Mouse (Mus musculus) brain, embryonic 14.5 days (tissue): ENCODE results near the gene Cenpa. TPM values are rescaled to one million over a fixed set of nuclear protein-coding genes. Genes with fewer than 3 reads are reported as not detected.

Experiments
- DNase-seq: peaks from one replicate; pipeline ENCODE4 v3.0.0-alpha.2; 2011; ENCODE audit warnings: low read depth
- CTCF ChIP-seq: fragments of 200-500 bp; IDR thresholded peaks from 2 replicates; pipeline ENCODE4 v1.5.1; 2012; ENCODE audit warnings: inconsistent platforms, mild to moderate bottlenecking, moderate library complexity, borderline replicate concordance; ENCODE audit not compliant: insufficient read depth, insufficient read length; ENCODE audit errors: extremely low read depth
- POLR2A ChIP-seq: fragments of 200-500 bp; IDR thresholded peaks from 2 replicates; pipeline ENCODE4 v1.6.1; 2012; ENCODE audit warnings: mild to moderate bottlenecking, inconsistent platforms, borderline replicate concordance; ENCODE audit not compliant: poor library complexity, insufficient read depth, insufficient read length, severe bottlenecking; ENCODE audit errors: extremely low read depth
- polyA plus RNA-seq: library from polyadenylated mRNA; depleted of rRNA; stranded (reverse); fragments of >200 nt; gene quantifications from 2 replicates; pipeline ENCODE4 v1.2.3, GENCODE M21; 2012; rRNA removed

The Cenpa gene
- 55.9 and 105 TPM in 2 replicates for polyA plus RNA-seq

DNA sequence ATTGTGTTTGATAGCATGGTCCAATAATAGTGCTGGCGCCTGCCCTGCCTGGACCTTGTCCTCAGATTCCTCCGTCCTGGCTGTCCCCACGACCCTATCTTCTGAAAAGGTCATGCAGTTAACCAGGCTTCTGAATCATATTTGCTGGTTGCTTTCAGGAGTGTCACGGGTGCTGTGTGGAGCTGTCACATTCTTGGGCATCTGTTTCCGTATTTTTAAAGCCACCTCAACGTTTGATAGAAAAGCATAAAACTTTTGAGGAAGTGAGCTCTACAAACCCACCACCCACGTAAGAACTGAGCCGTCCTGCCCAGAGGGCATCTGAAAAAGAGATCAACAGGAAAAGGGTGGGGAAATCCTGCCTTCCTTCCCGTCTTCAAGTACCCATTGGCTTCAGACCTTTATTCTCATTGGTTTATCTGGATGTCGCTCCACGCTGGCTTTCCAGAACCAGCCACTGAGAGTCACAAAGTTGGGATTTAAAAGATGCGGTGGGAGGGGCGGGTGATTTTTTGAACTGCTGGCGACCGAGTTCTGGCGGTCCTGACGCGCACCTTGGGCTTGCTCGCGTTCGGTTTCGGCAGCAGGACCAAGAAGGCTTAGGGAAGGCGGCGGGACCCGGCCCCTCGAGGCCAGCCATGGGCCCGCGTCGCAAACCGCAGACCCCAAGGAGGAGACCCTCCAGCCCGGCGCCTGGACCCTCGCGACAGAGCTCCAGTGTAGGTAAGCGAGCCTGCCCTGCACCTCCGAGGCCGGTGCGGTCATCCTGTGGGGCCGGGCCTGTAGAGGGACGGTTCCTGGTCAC, at the start of gene Cenpa:
Gene Cenpa, plus strand, starts transcription at position 387 of the 805 bp plus-strand sequence.
- TF ChIP-seq CTCF, result no peak
- TF ChIP-seq POLR2A, result peak; percentile 30; the same call in 1 of the 2 replicates

DNA sequence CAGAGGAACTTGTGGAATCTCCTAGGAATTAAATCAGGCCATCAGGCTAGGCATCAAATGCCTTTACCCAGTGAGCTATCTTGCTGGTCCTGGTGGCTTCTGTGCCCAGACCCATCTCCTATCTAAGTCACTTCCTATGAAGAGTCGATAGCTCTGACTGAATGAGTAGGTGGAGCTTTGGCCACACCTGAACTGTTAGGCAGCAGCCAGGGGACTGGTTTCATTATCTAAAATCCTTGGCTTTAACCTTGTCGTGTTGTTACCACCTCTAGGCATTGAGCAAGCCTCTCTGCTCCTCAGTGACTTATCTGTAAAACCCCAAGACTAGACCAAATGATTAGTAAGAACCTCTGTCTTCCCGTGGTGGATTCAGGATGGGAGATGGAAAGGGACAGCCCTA, 49.2 kb upstream of the Cenpa start:
- no peak for DNase-seq
- no peak for TF ChIP-seq POLR2A

More for the DNA sequence above, at the start of gene Cenpa:
- DNase-seq, result peak; percentile 98

DNA sequence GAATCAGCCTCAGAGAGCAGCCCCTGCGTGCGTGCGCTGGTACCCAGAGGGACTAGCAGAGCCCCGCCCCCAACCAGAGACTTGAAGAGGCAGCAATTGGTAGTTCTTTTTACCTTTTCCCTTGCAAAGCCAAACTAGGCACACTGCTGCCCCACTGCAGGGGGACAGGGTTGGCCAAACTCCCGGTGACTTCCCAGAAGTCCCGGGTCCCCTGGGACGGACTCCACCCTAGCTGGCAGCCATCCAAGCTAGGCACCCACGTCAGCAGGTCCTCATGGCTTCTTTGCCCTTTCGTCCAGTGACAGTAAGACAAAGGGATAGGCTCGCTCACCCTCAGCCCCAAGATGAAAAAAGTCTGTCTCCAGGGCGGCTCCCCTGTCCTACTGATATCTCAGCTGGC, 48.7 kb upstream of the Cenpa start:
- TF ChIP-seq POLR2A (no peak), CTCF (no peak)
- DNase-seq, result no peak

DNA sequence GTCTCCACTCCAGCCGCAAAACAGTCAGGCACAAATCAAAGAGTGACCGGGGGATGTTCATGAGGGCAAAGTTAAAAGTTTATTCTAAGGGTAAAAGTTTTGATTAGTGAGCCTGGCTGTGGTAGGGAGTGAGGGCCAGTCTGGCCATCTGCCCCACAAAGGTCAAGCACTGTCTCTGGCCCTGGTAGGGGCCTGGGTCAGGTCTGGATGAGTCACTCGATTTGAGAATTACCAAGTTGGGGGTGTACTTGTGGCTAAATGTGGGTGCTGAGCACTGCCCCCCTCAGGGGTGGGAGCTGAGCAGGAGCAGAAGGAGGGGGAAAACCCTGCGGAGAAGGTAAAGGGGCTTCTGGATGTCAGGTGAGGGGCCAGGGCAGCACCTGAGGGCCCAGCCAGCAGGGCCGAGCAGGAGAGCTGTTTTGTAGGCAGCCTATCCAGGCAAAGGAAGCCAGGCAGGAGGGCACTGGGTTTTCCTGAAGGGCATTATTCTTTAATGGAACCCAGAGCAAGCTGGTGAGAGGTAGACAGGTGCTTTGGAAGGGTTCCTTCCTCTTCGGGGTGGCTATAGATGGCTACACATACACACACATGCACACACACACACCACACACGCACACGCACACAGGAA, 48.1 kb upstream of the Cenpa start:
- no peak for DNase-seq
- TF ChIP-seq CTCF (no peak), POLR2A (no peak)

DNA sequence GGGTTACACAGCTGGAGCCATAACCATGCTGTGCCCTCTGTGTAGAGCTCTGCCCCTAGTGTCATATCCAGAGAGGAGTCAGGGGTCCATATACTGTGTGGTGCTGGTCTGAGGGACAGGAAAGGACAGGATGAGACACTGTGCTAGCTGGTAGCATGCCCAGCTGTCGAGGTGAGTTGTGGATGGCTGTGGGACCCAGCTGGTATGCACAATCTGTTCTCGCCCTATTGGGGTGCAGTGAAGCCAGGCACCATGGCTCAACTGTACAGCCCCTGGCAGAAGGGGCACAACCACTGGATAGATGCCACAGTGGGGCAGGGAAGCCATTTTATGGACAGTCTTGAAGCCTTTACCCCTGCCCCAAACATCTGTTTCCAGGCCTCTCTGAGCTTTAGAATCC, 47.4 kb upstream of the Cenpa start:
- no peak for DNase-seq
- no peak for TF ChIP-seq POLR2A
- no peak for TF ChIP-seq CTCF

DNA sequence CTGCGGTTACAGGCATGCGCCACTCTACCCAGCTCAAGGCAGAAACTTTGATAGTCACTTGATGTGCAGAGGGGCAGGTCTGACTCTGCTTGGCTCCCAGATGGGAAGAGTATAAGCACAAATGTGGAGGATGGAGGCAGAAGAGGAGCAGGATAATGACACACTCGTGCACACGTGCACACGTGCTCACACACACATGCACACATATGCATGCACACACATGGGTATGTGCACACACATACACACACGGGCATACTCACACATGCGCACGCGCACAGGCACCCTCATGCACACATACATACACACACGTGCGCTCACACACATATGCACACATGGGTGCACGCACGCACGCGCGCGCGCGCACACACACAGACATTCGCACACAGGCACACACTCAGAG, 46.0 kb upstream of the Cenpa start:
- no peak for TF ChIP-seq CTCF
- no peak for TF ChIP-seq POLR2A
- no peak for DNase-seq

DNA sequence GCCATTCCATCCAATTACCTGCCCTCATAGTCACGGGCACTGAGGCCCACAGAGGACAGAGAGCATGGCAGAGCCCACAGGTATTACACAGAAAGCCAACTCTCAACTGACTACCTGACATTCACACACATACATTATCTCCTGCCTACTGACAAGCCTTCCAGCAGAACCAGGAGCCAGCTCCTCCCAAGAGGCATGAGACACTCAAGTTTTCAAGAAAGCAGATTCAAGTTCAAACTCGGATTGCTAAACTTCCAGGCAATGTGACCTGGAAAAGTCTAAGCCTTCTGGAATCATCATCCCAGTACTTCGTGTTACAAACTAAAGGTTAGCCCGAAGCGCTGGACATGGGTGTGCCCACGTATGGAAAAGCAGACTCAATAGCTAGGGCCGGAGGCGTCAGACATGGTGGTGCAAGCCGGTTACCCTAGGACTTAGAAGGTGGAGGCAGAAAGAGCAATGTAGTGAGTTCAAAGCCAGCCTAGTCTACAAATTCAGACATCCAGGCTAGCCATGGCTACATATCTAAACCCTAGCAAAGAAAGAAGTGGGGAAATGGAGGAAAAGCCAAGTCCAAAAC, 45.3 kb upstream of the Cenpa start:
- DNase-seq, result no peak
- TF ChIP-seq CTCF (no peak), POLR2A (no peak)

DNA sequence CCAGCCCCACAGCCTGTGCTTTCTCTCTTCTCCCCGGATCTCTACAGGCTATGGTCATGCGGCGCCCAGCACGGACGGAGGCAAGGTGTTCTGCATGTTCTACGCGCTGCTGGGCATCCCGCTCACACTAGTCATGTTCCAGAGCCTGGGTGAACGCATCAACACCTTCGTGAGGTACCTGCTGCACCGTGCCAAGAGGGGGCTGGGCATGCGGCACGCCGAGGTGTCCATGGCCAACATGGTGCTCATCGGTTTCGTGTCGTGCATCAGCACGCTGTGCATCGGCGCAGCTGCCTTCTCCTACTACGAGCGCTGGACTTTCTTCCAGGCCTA, 44.8 kb upstream of the Cenpa start:
- no peak for TF ChIP-seq CTCF
- TF ChIP-seq POLR2A, result no peak
- DNase-seq, result no peak

DNA sequence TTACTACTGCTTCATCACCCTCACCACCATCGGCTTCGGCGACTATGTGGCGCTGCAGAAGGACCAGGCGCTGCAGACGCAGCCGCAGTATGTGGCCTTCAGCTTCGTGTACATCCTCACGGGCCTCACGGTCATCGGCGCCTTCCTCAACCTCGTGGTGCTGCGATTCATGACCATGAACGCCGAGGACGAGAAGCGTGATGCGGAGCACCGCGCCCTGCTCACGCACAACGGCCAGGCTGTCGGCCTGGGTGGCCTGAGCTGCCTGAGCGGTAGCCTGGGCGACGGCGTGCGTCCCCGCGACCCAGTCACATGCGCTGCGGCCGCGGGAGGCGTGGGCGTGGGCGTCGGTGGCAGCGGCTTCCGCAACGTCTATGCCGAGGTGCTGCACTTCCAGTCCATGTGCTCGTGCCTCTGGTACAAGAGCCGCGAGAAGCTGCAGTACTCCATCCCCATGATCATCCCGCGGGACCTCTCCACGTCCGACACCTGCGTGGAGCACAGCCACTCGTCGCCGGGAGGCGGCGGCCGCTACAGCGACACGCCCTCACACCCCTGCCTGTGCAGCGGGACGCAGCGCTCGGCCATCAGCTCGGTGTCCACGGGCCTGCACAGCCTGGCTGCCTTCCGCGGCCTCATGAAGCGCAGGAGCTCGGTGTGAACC, 44.3 kb upstream of the Cenpa start:
- DNase-seq, result peak; percentile 52
- no peak for TF ChIP-seq POLR2A
- peak; percentile 8; the same call in 1 of the 2 replicates for TF ChIP-seq CTCF

DNA sequence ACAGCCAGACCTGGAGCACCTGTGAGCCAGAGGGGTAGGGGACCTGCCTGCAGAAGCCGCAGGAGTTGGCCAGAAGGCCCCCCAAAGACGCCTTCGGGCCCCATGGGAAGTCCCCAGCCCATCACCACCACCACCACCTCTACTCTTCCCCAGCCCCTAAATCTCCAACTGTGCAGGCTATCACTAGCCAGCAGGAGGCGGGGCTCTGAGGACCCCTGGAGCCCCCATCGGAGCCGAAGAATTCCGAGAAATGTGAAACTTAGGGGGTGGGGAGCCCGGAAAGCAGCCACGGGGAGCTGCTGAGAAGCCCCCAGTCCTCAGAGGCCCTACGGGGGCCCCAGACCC, 43.8 kb upstream of the Cenpa start:
- no peak for DNase-seq
- no peak for TF ChIP-seq CTCF
- TF ChIP-seq POLR2A, result no peak

DNA sequence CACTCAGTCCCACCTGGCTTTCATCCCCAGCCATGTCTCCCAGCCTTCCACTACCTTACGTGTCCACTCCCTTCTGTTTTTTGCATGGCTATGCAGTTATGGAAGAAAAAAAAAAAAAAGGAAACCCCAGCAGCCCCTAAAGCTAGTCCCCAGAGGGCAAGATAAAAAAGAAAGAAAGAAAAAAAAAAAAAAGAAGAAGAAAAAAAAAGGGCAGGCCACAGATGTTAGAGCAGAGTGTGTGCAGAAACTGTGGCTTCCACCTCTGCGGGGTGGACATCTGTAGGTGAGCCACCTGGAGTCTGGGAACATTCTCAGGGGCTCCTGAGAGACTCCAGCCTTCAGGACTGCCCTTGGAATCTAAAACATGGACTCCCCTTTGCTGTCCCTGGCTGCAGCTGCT, 43.2 kb upstream of the Cenpa start:
- no peak for DNase-seq
- TF ChIP-seq POLR2A (no peak), CTCF (no peak)

DNA sequence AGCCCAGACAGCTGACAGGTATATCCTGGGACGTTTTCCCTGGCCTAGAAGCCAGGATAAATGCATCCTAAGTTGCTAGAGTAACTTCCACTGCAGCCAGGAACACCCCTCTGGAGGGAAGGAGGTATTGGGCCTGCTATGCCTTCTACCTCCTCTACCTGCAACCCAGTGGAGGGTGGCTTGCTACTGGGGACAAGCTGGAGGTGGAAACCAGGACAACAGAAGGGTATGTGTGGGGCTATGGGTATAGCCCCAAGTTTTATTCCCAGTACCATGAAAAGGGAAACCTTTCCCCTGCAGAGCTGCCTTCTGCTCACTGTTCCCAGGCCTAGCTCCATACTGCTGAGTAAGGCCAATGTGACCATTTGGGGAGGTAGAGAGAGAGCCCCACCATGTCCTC, 42.3 kb upstream of the Cenpa start:
- TF ChIP-seq CTCF, result no peak
- TF ChIP-seq POLR2A, result no peak
- DNase-seq, result no peak

DNA sequence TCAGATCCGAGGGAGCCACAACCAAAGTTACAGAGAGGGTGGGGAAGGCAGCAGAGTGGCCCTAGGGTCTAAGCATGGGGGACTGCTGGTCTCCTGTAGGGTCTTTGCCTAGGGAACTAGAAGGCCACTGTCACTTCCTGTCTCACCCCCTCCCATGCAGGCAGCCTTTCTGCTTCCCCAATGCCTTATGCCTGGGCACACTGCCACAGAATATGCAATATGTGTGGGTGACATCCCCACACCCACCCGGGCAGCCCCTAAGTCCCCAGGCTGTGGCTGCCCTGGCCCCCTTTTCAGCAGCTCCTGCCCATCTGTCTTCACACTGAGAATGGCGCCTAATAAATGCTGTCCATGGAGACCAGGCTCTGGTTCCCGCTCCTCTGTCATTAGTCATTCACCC, 41.7 kb upstream of the Cenpa start:
- TF ChIP-seq CTCF, result no peak
- no peak for TF ChIP-seq POLR2A
- no peak for DNase-seq
